Mouse (Mus musculus): ENCODE data around the gene Mfsd4b5. TPM values are rescaled to one million over a fixed set of nuclear protein-coding genes. Genes with fewer than 3 reads are reported as not detected.

The Mfsd4b5 gene
- total RNA-seq, 1 experiment from 2014 or later, result not detected

Other genes starting within 250 kb of the Mfsd4b5 start
- gene Mfsd4b4, start 87.4 kb downstream of the Mfsd4b5 start, total RNA-seq (2017), result 0.76 to 2.6 TPM (median 1.7 TPM) in 3 replicates
- 0.29 TPM in 1 of 3 replicates, not detected in the others for gene Mfsd4b2, start 59.7 kb downstream of the Mfsd4b5 start, total RNA-seq (2017)
- gene Mfsd4b3, start 26.5 kb downstream of the Mfsd4b5 start, total RNA-seq (2017), result 1.3 to 1.6 TPM (median 1.4 TPM) in 3 replicates
- not detected in 3 replicates for gene Mfsd4b1, start 38.6 kb upstream of the Mfsd4b5 start, total RNA-seq (2017)
- 19.6 to 23.9 TPM (median 23.2 TPM) in 3 replicates for gene Slc16a10, start 155.6 kb upstream of the Mfsd4b5 start, total RNA-seq (2017)

All from monocyte, adult 5-6 weeks (primary cell).